Mouse (Mus musculus): Measurements from ENCODE around the gene Pde11a.

DNA sequence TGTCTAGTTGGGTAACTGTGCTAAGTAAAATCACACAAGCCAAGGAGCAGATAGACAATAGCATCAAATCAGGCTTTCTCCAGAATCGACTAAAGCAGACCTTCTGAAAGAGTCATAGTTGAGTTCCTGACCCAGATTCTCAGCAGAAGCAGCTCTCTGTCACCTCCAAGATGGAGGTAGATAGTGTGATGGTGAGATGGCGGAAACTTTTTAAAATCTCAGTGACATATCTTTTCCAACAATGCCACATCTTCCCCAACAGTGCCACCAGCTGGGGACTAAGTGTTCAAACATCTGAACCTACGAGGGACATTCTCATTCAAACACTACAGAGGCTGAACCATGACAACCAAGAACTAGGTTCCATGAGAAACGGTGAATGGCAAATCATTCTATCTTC, 355.9 kb downstream of the Pde11a start:
- TF ChIP-seq CTCF (IDR thresholded peaks at IDR 0.05; ENCODE audit: insufficient read depth, low read length) (no peak), POLR2A (IDR thresholded peaks at IDR 0.05; ENCODE audit: borderline replicate concordance, extremely low read depth, low read depth, low read length) (no peak)
